Mouse (Mus musculus): ENCODE results near the gene Pphln1. TPM values are rescaled to one million over a fixed set of nuclear protein-coding genes. Genes with fewer than 3 reads are reported as not detected.

The Pphln1 gene
- 30.9 TPM for polyA plus RNA-seq (2014; fragmentation: Illumina TruSeq; extraction: RNeasy Lipid Tissue Mini Kit (QIAGEN cat#74804); ENCODE audit: low read depth, low replicate concordance)

GRCm38 (mm10) chr15:93397826-93398698 lies at the start of gene Pphln1, which contains the start of gene Zcrb1:
TSS of gene Pphln1 (plus strand) at chr15:93398350.
TSS of gene Zcrb1 (minus strand) at chr15:93398334.

Other genes starting within 250 kb of the Pphln1 start
- 18.6 TPM for gene Gxylt1, start 123.2 kb upstream of the Pphln1 start, polyA plus RNA-seq (2014; fragmentation: Illumina TruSeq; extraction: RNeasy Lipid Tissue Mini Kit (QIAGEN cat#74804); ENCODE audit: low read depth, low replicate concordance)
- 68.0 TPM for gene Yaf2, start 61.4 kb upstream of the Pphln1 start, polyA plus RNA-seq (2014; fragmentation: Illumina TruSeq; extraction: RNeasy Lipid Tissue Mini Kit (QIAGEN cat#74804); ENCODE audit: low read depth, low replicate concordance)
- gene Zcrb1, start within 50 bp of the Pphln1 start, polyA plus RNA-seq (2014; fragmentation: Illumina TruSeq; extraction: RNeasy Lipid Tissue Mini Kit (QIAGEN cat#74804); ENCODE audit: low read depth, low replicate concordance), result 208 TPM
- 7.0 TPM for gene Prickle1, start 197.5 kb downstream of the Pphln1 start, polyA plus RNA-seq (2014; fragmentation: Illumina TruSeq; extraction: RNeasy Lipid Tissue Mini Kit (QIAGEN cat#74804); ENCODE audit: low read depth, low replicate concordance)